Mouse (Mus musculus) heart, embryonic 13.5 days (tissue): ENCODE results near the gene Crybb2. TPM values are rescaled to one million over a fixed set of nuclear protein-coding genes. Genes with fewer than 3 reads are reported as not detected.

Experiments
- ATAC-seq: fragments of 200-750 bp; cut with Nextera tagmentation; 2 replicates; pipeline ENCODE4 v1.8.0; 2017; ENCODE audit warnings: moderate TSS enrichment; ENCODE audit not compliant: insufficient number of reproducible peaks, low FRiP score, low TSS enrichment; ENCODE audit errors: extremely low read depth
- H3K27ac ChIP-seq: fragments of 300-500 bp; sonication (generic); replicated peaks from 2 replicates; pipeline ENCODE4 v1.5.1; 2015; ENCODE audit warnings: moderate library complexity, mild to moderate bottlenecking, inconsistent platforms
- H3K27me3 ChIP-seq: fragments of 300-500 bp; sonication (generic); replicated peaks from 2 replicates; pipeline ENCODE4 v1.6.1; 2015; ENCODE audit warnings: mild to moderate bottlenecking, inconsistent platforms
- H3K36me3 ChIP-seq: fragments of 300-500 bp; sonication (generic); 2 replicates; pipeline ENCODE4 v1.6.1; 2015; ENCODE audit warnings: mild to moderate bottlenecking, inconsistent platforms
- H3K4me1 ChIP-seq: fragments of 300-500 bp; sonication (generic); 2 replicates; pipeline ENCODE4 v1.6.1; 2015; ENCODE audit warnings: inconsistent platforms
- H3K4me2 ChIP-seq: fragments of 300-500 bp; sonication (generic); 2 replicates; pipeline ENCODE4 v1.6.1; 2015; ENCODE audit warnings: inconsistent platforms, mild to moderate bottlenecking, moderate library complexity
- H3K4me3 ChIP-seq: fragments of 300-500 bp; sonication (generic); 2 replicates; pipeline ENCODE4 v1.5.1; 2015; ENCODE audit warnings: moderate library complexity, mild to moderate bottlenecking, inconsistent platforms
- H3K9ac ChIP-seq: fragments of 300-500 bp; sonication (generic); 2 replicates; pipeline ENCODE4 v1.6.1; 2015; ENCODE audit warnings: inconsistent platforms, mild to moderate bottlenecking, moderate library complexity
- H3K9me3 ChIP-seq: fragments of 300-500 bp; sonication (generic); 2 replicates; pipeline ENCODE4 v1.6.1; 2016; ENCODE audit warnings: inconsistent platforms
- WGBS: fragments of 180-500 bp; shearing (Covaris S2); methylation state at CpG from one replicate; pipeline ENCODE4 v1.1.7; 2015; ENCODE audit warnings: mixed read lengths; 5-methylcytosine and 5-hydroxymethylcytosine counted together
- polyA plus RNA-seq: library from polyadenylated mRNA; unstranded; fragments of >200 nt; fragmentation: Nextera tagmentation; extraction: Ambion mirVana; gene quantifications from 2 replicates; pipeline ENCODE4 v1.2.1, GENCODE M21; 2015

Crybb2 gene
- polyA plus RNA-seq, 1 experiment from 2014 or later: not detected

DNA sequence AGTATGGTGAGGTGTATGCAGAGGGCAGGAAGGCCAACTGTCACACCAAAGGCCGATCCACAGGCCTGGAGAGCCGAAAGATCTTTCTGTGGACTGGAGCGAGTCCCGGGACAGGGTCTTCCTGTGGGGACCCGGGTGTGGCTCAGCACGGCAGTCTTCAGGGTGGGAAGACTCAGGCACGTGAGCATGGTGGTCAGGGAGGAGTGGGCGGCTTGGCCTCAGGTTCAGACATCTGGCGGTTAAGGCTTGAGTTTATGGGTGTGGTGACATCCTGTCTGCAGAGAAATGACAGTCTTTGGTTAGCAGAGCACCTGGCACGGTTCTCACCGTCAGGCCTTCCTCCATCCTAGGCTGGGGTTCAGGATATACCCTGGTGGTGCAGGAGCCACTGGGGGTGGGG is 20.8 kb upstream of the Crybb2 start:
- 80% methylated on average over 11 of the region's 11 CpGs for WGBS
- no peak for ATAC-seq
- Histone ChIP-seq H3K27ac (no peak overlapping the region), H3K4me2 (no peak overlapping the region), H3K9me3 (no peaks in the 10 kb centered on the region), H3K9ac (no peak overlapping the region), H3K27me3 (no peaks in the 10 kb centered on the region), H3K4me1 (0 out of 2 replicates have a peak, but pooled peaks cover 4% of the 10 kb centered on the region), H3K36me3 (peaks cover 80% of the 10 kb centered on the region), H3K4me3 (no peak overlapping the region)

DNA sequence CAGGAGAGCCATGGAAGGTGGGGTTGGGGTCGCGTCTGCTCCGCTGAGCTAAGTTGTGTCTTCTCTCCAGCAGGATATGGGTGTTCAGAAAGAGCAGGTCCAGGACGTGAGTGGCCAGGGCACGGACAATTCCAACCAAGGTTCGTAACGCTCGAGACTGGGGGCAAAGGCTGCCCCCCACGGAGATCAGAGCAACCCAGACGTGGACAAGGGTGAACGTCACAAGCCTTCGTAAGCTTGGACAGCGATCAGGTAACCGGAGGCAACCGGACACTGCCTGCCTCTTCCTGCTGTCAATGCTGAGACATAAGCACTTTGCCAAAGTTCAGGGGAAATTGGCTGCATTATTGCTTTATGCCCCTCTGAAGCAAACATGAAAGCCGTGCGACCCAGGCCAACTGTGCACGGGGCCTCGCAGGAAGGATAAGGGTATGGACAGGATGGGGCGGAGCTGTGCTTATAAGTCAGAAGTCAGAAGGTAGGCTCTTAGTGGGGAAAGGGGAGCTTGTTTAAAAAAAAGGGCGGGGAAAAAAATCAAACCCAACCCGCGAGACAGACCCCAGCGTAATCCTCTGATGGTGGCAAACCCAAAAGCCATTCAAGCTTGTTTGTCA is 20.3 kb upstream of the Crybb2 start:
- no peaks in the 10 kb centered on the region for H3K27me3 ChIP-seq
- H3K4me2 ChIP-seq: no peak overlapping the region
- 90% methylated on average over 24 of the region's 24 CpGs for WGBS
- no peak overlapping the region for H3K27ac ChIP-seq
- no peak for ATAC-seq
- H3K4me3 ChIP-seq: no peak overlapping the region
- H3K9me3 ChIP-seq: no peaks in the 10 kb centered on the region
- 0 out of 2 replicates have a peak, but pooled peaks cover 4% of the 10 kb centered on the region for H3K4me1 ChIP-seq
- peaks cover 80% of the 10 kb centered on the region for H3K36me3 ChIP-seq
- H3K9ac ChIP-seq: no peak overlapping the region

DNA sequence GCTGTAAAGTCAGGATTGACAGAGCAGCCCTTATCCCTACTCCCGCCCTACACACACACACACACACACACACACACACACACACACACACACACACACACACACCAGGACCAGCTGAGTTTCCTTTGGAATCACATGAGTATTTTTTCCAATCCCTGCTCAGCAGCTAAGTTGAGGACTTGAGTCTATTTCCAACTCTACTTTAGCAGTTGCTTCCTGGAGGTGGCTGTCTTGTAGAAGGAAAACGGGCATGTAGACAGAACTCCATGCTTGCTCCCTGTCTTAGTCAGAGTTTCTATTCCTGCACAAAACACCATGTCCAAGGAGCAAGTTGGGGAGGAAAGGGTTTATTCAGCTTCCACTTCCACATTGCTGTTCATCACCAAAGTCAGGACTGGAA is 17.5 kb upstream of the Crybb2 start:
- no peak overlapping the region for H3K27ac ChIP-seq
- no peak overlapping the region for H3K4me2 ChIP-seq
- WGBS: 78% methylated on average over 2 of the region's 2 CpGs
- no peaks in the 10 kb centered on the region for H3K27me3 ChIP-seq
- H3K9ac ChIP-seq: no peak overlapping the region
- H3K4me3 ChIP-seq: no peak overlapping the region
- no peak for ATAC-seq
- peaks cover 8% of the 10 kb centered on the region for H3K4me1 ChIP-seq
- peaks cover 7% of the 10 kb centered on the region; the same call in 1 of the 2 replicates for H3K9me3 ChIP-seq
- peaks cover 55% of the 10 kb centered on the region for H3K36me3 ChIP-seq

DNA sequence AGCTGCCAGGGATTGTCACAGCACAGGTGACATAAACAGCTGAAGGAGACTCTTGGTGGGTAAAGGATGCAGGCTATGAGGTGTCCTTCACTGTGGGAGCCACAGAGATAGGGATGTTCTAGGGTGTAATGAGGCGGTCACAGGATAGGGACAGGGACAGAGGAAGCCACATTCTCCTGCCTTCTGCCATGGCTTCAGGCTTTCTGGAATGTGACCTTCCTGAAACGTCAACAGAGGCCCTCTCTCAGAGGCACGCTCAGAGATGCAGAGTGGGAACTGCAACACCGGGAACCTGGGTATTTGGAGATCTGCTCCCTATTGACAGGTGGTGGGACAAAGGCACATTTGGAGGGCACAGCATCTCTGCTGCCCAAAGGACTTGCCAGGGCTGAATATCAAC is 17.1 kb upstream of the Crybb2 start:
- ATAC-seq: no peak
- WGBS: 51% methylated on average over 4 of the region's 4 CpGs
- peaks cover 50% of the 10 kb centered on the region for H3K36me3 ChIP-seq
- peaks cover 12% of the 10 kb centered on the region for H3K4me1 ChIP-seq
- no peak overlapping the region for H3K27ac ChIP-seq
- peaks cover 7% of the 10 kb centered on the region; the same call in 1 of the 2 replicates for H3K9me3 ChIP-seq
- no peak overlapping the region for H3K4me2 ChIP-seq
- no peak overlapping the region for H3K9ac ChIP-seq
- H3K27me3 ChIP-seq: no peaks in the 10 kb centered on the region
- H3K4me3 ChIP-seq: no peak overlapping the region

DNA sequence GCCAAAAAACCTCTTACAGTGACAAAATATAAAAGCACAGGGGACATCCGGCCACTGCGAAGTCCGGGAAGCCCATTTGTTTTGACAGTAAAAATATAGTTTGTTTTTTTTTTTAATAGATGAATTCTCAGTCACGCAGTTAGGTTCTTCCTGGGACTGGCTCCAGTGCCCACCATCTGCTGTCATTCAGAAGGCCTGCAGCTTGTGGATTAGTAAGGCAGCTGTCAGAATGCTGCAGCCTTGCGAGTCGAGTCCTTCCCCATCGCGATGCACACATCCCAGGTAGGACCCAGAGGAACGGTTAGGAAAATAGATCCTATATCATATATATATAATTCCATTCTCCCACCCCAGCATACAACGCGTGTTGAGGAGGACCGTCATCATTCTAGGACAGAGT is 16.5 kb upstream of the Crybb2 start:
- H3K27ac ChIP-seq: no peak overlapping the region
- H3K36me3 ChIP-seq: peaks cover 44% of the 10 kb centered on the region
- WGBS: 84% methylated on average over 12 of the region's 12 CpGs

DNA sequence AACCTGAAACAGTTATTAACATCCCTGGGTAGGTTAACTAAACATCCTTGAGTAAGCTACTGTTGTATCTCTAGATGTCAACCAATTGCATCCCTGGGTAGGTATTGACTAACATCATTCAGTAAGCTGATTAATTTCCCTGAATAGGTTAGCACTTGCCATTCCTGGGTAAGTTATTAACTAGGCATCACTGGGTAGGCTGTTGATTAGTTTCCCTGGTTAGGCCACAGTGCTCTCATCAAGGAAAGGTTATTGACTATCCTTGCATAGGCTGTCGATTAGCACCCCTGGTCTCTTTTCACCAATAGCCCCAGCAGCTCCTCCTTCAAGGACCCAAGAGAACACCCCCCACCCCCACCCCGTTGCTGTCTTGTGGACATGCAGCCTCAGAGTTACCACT is 16.0 kb upstream of the Crybb2 start:
- peaks cover 39% of the 10 kb centered on the region for H3K36me3 ChIP-seq
- H3K27me3 ChIP-seq: peaks cover under 1% of the 10 kb centered on the region; the same call in 1 of the 2 replicates
- peaks cover 17% of the 10 kb centered on the region for H3K4me1 ChIP-seq
- WGBS: 53% methylated on average over 2 of the region's 2 CpGs
- H3K4me3 ChIP-seq: no peak overlapping the region
- H3K9me3 ChIP-seq: peaks cover 7% of the 10 kb centered on the region; the same call in 1 of the 2 replicates
- no peak overlapping the region for H3K9ac ChIP-seq
- H3K27ac ChIP-seq: no peak overlapping the region
- H3K4me2 ChIP-seq: no peak overlapping the region
- no peak for ATAC-seq

More for the DNA sequence above, 16.5 kb upstream of the Crybb2 start:
- Histone ChIP-seq H3K4me2 (no peak overlapping the region), H3K4me1 (peaks cover 14% of the 10 kb centered on the region), H3K4me3 (no peak overlapping the region), H3K27me3 (no peaks in the 10 kb centered on the region), H3K9ac (no peak overlapping the region), H3K9me3 (peaks cover 7% of the 10 kb centered on the region; the same call in 1 of the 2 replicates)
- ATAC-seq: no peak

DNA sequence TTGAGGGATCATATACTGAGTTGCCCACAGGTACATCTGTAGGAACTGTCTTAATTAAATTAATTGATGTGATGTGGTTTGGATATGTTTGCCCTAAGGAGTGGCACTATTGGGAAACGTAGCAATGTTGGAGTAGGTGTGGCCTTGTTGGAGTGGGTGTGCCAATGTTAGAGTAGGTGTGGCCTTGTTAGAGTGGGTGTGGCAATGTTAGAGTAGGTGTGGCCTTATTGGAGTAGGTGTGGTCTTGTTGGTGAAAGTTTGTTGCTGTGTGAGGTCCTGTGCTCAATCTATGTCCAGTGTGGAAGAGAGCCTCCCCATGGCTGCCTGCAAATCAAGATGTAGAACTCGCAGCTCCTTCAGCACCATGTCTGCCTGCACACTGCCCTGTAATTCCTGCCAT is 14.4 kb upstream of the Crybb2 start:
- Histone ChIP-seq H3K27me3 (peaks cover 4% of the 10 kb centered on the region; the same call in 1 of the 2 replicates), H3K9me3 (peaks cover 7% of the 10 kb centered on the region; the same call in 1 of the 2 replicates), H3K9ac (no peak overlapping the region), H3K4me2 (no peak overlapping the region), H3K4me3 (no peak overlapping the region), H3K4me1 (peaks cover 24% of the 10 kb centered on the region), H3K36me3 (peaks cover 23% of the 10 kb centered on the region), H3K27ac (no peak overlapping the region)
- ATAC-seq: no peak
- 77% methylated on average over 2 of the region's 2 CpGs for WGBS

DNA sequence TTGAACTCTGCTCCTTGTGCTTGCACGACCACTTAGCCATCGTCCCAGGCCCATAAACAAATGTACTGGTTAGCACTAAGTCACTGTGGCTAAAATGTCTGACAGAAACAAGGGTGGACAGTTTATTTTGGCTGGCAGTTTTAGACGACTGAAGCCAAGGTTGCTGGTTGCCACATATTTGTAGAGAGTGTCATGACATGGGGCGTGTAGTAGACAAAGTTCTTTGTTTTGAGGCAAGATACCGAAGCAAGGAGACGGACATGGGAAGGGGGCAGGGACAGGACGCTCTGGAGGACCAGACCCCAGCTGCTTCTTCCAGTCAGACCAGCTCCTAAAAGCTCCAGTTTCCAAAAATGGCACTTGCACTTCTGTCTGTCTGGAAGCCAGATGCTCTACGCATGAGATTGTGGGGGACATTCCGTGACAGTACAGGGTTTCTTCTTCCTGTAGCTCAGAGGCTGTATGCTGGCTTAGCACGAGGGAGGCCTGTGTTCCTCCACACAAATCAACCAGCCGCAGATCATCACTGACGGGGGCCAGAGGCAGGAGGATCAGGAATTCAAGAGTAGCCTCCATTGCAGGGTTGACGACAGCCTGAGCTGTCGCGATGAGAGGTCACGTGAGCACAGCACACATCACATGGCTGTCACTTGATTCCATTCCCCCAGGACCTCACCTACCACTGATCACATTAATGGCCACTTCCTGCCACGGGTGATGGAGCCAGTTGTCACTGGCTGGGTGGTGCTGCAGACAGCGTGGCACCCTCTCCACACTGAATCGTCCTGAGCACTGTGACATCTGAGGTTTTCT is 12.6 kb upstream of the Crybb2 start:
- Histone ChIP-seq H3K4me1 (peaks cover 24% of the 10 kb centered on the region), H3K4me3 (peak overlapping the region; percentile 26), H3K27me3 (peaks cover 13% of the 10 kb centered on the region), H3K27ac (peak overlapping the region; percentile 45), H3K9me3 (peaks cover 7% of the 10 kb centered on the region; the same call in 1 of the 2 replicates), H3K4me2 (peak overlapping the region; percentile 60), H3K9ac (peak overlapping the region; percentile 54), H3K36me3 (peaks cover 7% of the 10 kb centered on the region; the same call in 1 of the 2 replicates)
- 0 out of 2 replicates have a peak, but pooled peaks have one; percentile 9 for ATAC-seq
- 28% methylated on average over 19 of the region's 19 CpGs for WGBS

DNA sequence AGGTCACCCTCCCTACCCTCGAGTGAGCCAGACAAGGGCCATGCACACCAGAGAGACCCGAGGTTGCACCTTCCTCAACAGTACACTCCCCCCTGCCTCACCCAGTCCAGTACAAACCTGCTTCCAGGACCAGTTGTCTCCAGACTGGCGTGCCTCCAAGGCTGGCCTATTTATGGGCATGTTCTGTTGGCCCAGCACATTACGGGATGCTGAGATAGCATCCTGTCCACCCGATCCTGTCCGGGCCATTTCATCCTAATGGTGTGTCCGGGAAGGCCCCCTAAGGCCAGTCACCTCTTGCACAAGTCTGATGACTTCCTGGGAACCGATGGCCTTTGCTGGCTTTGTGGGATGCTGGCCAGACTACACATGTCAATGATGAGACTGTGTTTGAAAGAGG is 11.5 kb upstream of the Crybb2 start, which contains the start of gene Crybb3:
Gene Crybb3, minus strand, starts transcription at position 146 of the 400 bp plus-strand sequence.
- H3K4me1 ChIP-seq: peaks cover 27% of the 10 kb centered on the region
- peak within 1 kb of the TSS; percentile 45 for H3K27ac ChIP-seq
- peaks cover 22% of the 10 kb centered on the region for H3K27me3 ChIP-seq
- H3K4me3 ChIP-seq: no peak within 1 kb of the TSS
- peaks cover 7% of the 10 kb centered on the region; the same call in 1 of the 2 replicates for H3K9me3 ChIP-seq
- peak within 1 kb of the TSS; percentile 54; the same call in 1 of the 2 replicates for H3K9ac ChIP-seq
- ATAC-seq: 0 out of 2 replicates have a peak, but pooled peaks have one; percentile 22
- WGBS: 55% methylated on average over 8 of the region's 8 CpGs
- peaks cover 7% of the 10 kb centered on the region; the same call in 1 of the 2 replicates for H3K36me3 ChIP-seq
- H3K4me2 ChIP-seq: peak within 1 kb of the TSS; percentile 60

DNA sequence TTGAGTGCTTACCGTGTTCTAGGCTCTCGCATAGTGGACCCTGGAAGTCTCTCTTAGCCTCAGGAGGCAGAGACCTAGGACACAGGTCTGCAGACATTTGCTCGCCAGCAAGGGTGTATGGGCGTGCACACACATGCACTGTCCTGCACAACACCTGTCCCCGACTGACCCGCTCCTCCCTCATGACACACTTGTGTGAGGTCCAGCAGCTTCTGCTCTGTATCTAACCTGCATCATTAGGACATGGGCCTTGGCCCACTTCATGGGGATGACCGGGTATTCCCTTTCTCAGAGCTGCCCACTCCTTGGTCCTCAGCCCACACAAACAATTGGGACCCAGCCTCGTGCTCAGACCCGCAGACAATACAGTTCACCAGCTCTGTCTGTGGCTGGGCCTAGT is 11.1 kb upstream of the Crybb2 start:
- Histone ChIP-seq H3K9ac (peak overlapping the region; percentile 17; the same call in 1 of the 2 replicates), H3K27ac (no peak overlapping the region), H3K36me3 (peaks cover 7% of the 10 kb centered on the region; the same call in 1 of the 2 replicates), H3K4me3 (no peak overlapping the region), H3K27me3 (peaks cover 25% of the 10 kb centered on the region), H3K9me3 (peaks cover 7% of the 10 kb centered on the region; the same call in 1 of the 2 replicates), H3K4me1 (peaks cover 28% of the 10 kb centered on the region), H3K4me2 (no peak overlapping the region)
- no peak for ATAC-seq
- whole genome bisulfite sequencing: 91% methylated on average over 9 of the region's 9 CpGs

DNA sequence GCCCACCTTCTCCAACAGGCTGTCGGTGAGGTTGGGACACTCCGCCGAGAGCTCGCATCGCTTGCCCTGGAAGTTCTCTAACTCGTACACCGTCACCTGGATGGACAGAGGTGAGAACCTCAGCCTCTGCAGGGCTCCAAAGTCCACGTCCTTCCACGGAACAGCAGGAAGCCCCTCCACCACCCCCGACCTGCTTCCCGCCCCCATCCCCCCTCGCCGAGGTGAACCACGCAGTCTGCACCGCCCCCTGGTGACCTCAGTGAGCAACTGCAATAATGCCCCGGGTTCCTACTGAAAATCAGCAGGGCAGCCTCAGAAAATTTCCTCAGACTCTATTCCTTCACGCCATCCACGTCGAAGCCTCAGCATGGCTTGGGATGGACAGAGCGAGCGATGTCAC is 9.9 kb upstream of the Crybb2 start:
- H3K9me3 ChIP-seq: peaks cover 7% of the 10 kb centered on the region; the same call in 1 of the 2 replicates

More for the DNA sequence above, 9.9 kb upstream of the Crybb2 start:
- Histone ChIP-seq H3K36me3 (no peaks in the 10 kb centered on the region), H3K9ac (no peak overlapping the region), H3K27me3 (peaks cover 33% of the 10 kb centered on the region), H3K4me1 (peaks cover 28% of the 10 kb centered on the region), H3K4me3 (peak overlapping the region; percentile 18), H3K27ac (no peak overlapping the region), H3K4me2 (peak overlapping the region; percentile 54)
- WGBS: 24% methylated on average over 21 of the region's 21 CpGs
- ATAC-seq: no peak
